Mouse (Mus musculus) spleen, adult 2 months (tissue): ENCODE data around the gene Creb3l1.

Experiments
- CTCF ChIP-seq: fragments of 200-500 bp; IDR thresholded peaks from 2 replicates; pipeline ENCODE4 v1.5.1; 2011; ENCODE audit warnings: mild to moderate bottlenecking, inconsistent platforms; ENCODE audit not compliant: insufficient read depth, insufficient read length, insufficient replicate concordance; ENCODE audit errors: extremely low read depth
- POLR2A ChIP-seq: fragments of 200-500 bp; IDR thresholded peaks from 2 replicates; pipeline ENCODE4 v1.6.1; 2011; ENCODE audit warnings: low read depth, low read length, inconsistent platforms

- TF ChIP-seq POLR2A (no peak; the same call in 1 of the 2 replicates), CTCF (no peak)
These were observed 62.2 kb downstream of the Creb3l1 start for GRCm38 (mm10) chr2:91961901-91962761.
